Mouse (Mus musculus): ENCODE results near the gene Arhgap40.

The Arhgap40 gene

DNA sequence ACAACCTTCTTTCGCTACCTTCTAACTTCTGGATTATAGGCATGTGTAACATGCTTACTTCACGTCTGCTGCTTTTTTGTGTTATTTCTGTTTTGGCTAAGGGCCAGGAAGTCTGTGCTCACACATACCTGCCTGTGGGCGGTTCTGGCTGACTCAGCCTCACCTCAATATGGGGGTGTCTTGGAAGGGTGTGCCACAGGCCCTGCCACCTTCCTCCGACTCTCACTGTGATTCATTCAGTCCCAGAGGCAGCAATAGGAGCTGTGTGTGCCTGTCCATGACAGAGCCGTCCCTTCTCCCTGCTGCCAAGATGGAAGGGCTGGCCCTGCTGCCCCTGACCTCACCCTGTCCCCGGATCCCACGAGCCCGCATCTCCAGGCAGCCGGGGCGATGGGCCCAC is at the start of gene Arhgap40:
Arhgap40 (plus strand) TSS at position 269 of the 400 bp plus-strand sequence.
- Histone ChIP-seq H3K27me3 (ENCODE audit: control insufficient read depth, insufficient read depth, low read length, poor library complexity, severe bottlenecking) (no peaks in the 10 kb centered on the region), H3K36me3 (ENCODE audit: control insufficient read depth, insufficient read depth, low read length, poor library complexity, severe bottlenecking) (no peaks in the 10 kb centered on the region)
- no peak for DNase-seq (ENCODE audit: low read depth, low spot score)

GRCm38 (mm10) chr2:158474159-158474558 is 38.4 kb upstream of the Arhgap40 start:
- no peak for DNase-seq (ENCODE audit: low read depth, low spot score)
- Histone ChIP-seq H3K36me3 (ENCODE audit: control insufficient read depth, insufficient read depth, low read length, poor library complexity, severe bottlenecking) (peaks cover 27% of the 10 kb centered on the region), H3K27me3 (ENCODE audit: control insufficient read depth, insufficient read depth, low read length, poor library complexity, severe bottlenecking) (no peaks in the 10 kb centered on the region)

GRCm38 (mm10) chr2:158477640-158478039 is 35.0 kb upstream of the Arhgap40 start:
- no peak for DNase-seq (ENCODE audit: low read depth, low spot score)
- Histone ChIP-seq H3K27me3 (ENCODE audit: control insufficient read depth, insufficient read depth, low read length, poor library complexity, severe bottlenecking) (no peaks in the 10 kb centered on the region), H3K36me3 (ENCODE audit: control insufficient read depth, insufficient read depth, low read length, poor library complexity, severe bottlenecking) (peaks cover 24% of the 10 kb centered on the region)

DNA sequence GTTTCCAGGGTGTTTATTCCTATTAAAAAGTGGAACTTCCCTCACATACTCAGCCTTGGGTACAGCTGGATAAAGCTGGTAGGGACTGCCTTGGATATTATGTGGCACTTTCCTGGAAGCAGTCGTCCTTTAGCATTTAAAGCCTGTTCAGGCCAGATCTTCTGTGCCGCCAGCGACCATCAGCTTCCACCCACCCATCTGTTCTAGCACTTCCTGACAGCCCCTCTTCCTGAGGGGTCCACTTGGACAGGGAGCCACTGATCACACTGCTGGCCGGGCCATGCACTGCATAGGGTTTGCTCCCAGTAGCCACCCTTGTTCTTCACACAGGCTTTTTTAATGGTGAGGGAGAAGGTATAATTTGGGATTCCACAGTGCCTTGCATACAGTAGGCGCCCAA is 14.1 kb upstream of the Arhgap40 start:
- H3K36me3 ChIP-seq (ENCODE audit: control insufficient read depth, insufficient read depth, low read length, poor library complexity, severe bottlenecking), result peaks cover 13% of the 10 kb centered on the region; the same call in 1 of the 2 replicates
- H3K27me3 ChIP-seq (ENCODE audit: control insufficient read depth, insufficient read depth, low read length, poor library complexity, severe bottlenecking), result no peaks in the 10 kb centered on the region
- DNase-seq (ENCODE audit: low read depth, low spot score), result no peak

DNA sequence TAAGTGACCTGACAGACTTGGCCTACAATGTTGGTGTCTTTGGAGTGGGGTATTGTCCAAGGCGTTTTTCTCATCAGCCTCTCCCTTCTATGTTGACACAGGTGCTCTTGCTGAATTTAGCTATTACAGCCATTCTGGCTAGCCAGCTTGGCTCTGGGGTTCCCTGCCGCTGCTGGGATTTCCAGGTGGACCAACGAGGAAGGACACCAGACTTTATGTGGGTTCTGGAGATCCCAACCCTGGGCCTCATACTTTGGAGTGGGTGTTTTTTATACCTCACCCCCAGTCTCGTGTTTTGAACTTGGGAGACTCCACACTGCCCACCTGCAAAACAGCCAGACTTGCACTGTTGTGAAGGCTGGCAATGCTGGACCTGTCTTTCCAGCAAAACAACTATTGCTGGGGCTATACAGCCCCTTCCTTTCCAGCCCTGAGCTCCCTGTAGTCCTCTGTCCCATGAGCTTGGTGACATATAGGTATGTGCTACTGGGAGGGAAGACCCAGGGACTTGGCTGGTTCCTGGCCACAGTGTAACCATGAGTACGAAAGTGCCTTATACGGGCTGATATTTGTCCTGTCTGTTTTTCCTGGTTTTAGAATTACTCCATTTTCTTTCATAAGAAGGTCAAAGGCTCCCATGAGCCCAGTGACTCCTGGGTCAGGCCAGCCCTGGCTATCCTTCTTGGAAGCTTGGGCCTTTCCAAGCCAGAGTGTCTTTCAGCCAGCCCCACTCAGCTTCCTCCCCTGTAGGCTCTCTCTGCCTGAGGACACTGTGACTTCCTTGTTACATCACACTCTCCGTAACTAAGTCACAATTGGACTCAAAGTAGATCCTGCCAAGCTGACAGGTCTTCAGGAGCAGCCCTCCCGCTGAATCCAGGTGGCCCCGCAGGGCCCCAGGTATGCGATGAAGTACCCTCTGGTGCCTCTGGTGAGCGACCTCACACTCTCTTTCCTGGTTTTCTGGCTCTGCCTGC is 10.5 kb upstream of the Arhgap40 start, which contains the start of gene Adig:
Adig (plus strand) TSS at position 777 of the 977 bp plus-strand sequence.
- Histone ChIP-seq H3K36me3 (ENCODE audit: control insufficient read depth, insufficient read depth, low read length, poor library complexity, severe bottlenecking) (peaks cover 4% of the 10 kb centered on the region; the same call in 1 of the 2 replicates), H3K27me3 (ENCODE audit: control insufficient read depth, insufficient read depth, low read length, poor library complexity, severe bottlenecking) (no peaks in the 10 kb centered on the region)
- no peak for DNase-seq (ENCODE audit: low read depth, low spot score)

GRCm38 (mm10) chr2:158503226-158503625 is 9.4 kb upstream of the Arhgap40 start:
- Histone ChIP-seq H3K36me3 (ENCODE audit: control insufficient read depth, insufficient read depth, low read length, poor library complexity, severe bottlenecking) (peaks cover 4% of the 10 kb centered on the region; the same call in 1 of the 2 replicates), H3K27me3 (ENCODE audit: control insufficient read depth, insufficient read depth, low read length, poor library complexity, severe bottlenecking) (no peaks in the 10 kb centered on the region)
- DNase-seq (ENCODE audit: low read depth, low spot score), result no peak

- no peak for DNase-seq (ENCODE audit: low read depth, low spot score)
- Histone ChIP-seq H3K36me3 (ENCODE audit: control insufficient read depth, insufficient read depth, low read length, poor library complexity, severe bottlenecking) (peaks cover 4% of the 10 kb centered on the region; the same call in 1 of the 2 replicates), H3K27me3 (ENCODE audit: control insufficient read depth, insufficient read depth, low read length, poor library complexity, severe bottlenecking) (no peaks in the 10 kb centered on the region)
These were observed 8.9 kb upstream of the Arhgap40 start for GRCm38 (mm10) chr2:158503671-158504070.

GRCm38 (mm10) chr2:158506475-158506874 is 6.1 kb upstream of the Arhgap40 start:
- Histone ChIP-seq H3K36me3 (ENCODE audit: control insufficient read depth, insufficient read depth, low read length, poor library complexity, severe bottlenecking) (no peaks in the 10 kb centered on the region), H3K27me3 (ENCODE audit: control insufficient read depth, insufficient read depth, low read length, poor library complexity, severe bottlenecking) (no peaks in the 10 kb centered on the region)
- no peak for DNase-seq (ENCODE audit: low read depth, low spot score)

- H3K36me3 ChIP-seq (ENCODE audit: control insufficient read depth, insufficient read depth, low read length, poor library complexity, severe bottlenecking), result no peaks in the 10 kb centered on the region
- no peak for DNase-seq (ENCODE audit: low read depth, low spot score)
- H3K27me3 ChIP-seq (ENCODE audit: control insufficient read depth, insufficient read depth, low read length, poor library complexity, severe bottlenecking), result no peaks in the 10 kb centered on the region
These were observed 5.5 kb upstream of the Arhgap40 start for GRCm38 (mm10) chr2:158507046-158507445.

GRCm38 (mm10) chr2:158510665-158511064 is 1.9 kb upstream of the Arhgap40 start:
- no peak for DNase-seq (ENCODE audit: low read depth, low spot score)
- no peaks in the 10 kb centered on the region for H3K36me3 ChIP-seq (ENCODE audit: control insufficient read depth, insufficient read depth, low read length, poor library complexity, severe bottlenecking)

GRCm38 (mm10) chr2:158513821-158514336 is 1.3 kb downstream of the Arhgap40 start:
- no peaks in the 10 kb centered on the region for H3K27me3 ChIP-seq (ENCODE audit: control insufficient read depth, insufficient read depth, low read length, poor library complexity, severe bottlenecking)
- DNase-seq (ENCODE audit: low read depth, low spot score), result no peak
- H3K36me3 ChIP-seq (ENCODE audit: control insufficient read depth, insufficient read depth, low read length, poor library complexity, severe bottlenecking), result no peaks in the 10 kb centered on the region

More at GRCm38 (mm10) chr2:158510665-158511064, 1.9 kb upstream of the Arhgap40 start:
- no peaks in the 10 kb centered on the region for H3K27me3 ChIP-seq (ENCODE audit: control insufficient read depth, insufficient read depth, low read length, poor library complexity, severe bottlenecking)

DNA sequence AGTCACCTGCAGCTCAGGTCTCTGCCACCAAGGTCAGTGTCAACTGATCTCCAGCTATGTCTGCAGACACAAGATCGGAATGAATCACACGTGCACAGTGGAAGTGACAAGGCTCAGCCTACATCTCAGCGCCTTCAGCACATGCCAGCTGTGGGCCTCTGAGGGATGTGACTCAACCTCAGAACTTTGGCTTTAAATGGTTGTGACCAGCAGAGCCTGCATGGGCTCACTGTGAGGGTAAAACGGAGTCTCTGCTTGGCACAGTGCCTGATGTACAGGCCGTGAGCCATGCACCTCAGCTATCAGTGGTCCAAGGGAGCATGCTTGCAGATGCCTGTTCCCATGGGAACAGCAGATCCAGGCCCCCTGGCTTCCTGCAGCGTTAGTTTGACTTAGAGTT is 6.0 kb downstream of the Arhgap40 start:
- no peak for DNase-seq (ENCODE audit: low read depth, low spot score)
- Histone ChIP-seq H3K27me3 (ENCODE audit: control insufficient read depth, insufficient read depth, low read length, poor library complexity, severe bottlenecking) (no peaks in the 10 kb centered on the region; the same call in 1 of the 2 replicates), H3K36me3 (ENCODE audit: control insufficient read depth, insufficient read depth, low read length, poor library complexity, severe bottlenecking) (no peaks in the 10 kb centered on the region)

- H3K27me3 ChIP-seq (ENCODE audit: control insufficient read depth, insufficient read depth, low read length, poor library complexity, severe bottlenecking), result no peaks in the 10 kb centered on the region; the same call in 1 of the 2 replicates
- no peaks in the 10 kb centered on the region for H3K36me3 ChIP-seq (ENCODE audit: control insufficient read depth, insufficient read depth, low read length, poor library complexity, severe bottlenecking)
- DNase-seq (ENCODE audit: low read depth, low spot score), result no peak
These were observed 6.5 kb downstream of the Arhgap40 start for GRCm38 (mm10) chr2:158519071-158519470.

DNA sequence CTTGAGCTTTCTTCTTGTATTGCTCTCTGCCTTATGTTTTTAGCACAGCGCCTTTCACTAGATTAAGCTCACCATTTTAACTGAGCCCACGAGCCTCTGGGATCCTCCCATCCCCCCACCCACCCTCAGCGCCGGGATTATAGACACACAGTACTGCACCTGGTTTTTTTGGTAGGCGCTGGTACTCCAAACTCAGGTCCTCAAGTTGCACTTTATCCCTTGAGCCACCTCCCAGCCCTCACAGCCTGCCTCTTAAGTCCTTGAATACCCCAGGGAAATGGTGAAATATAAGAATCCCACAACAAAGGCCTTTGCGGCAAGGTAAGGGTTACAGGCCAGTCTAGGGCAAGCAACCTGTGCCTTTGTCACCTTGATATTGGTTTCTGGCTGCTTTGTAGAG is 7.2 kb downstream of the Arhgap40 start:
- DNase-seq (ENCODE audit: low read depth, low spot score), result no peak
- H3K27me3 ChIP-seq (ENCODE audit: control insufficient read depth, insufficient read depth, low read length, poor library complexity, severe bottlenecking), result no peaks in the 10 kb centered on the region; the same call in 1 of the 2 replicates
- H3K36me3 ChIP-seq (ENCODE audit: control insufficient read depth, insufficient read depth, low read length, poor library complexity, severe bottlenecking), result no peaks in the 10 kb centered on the region

DNA sequence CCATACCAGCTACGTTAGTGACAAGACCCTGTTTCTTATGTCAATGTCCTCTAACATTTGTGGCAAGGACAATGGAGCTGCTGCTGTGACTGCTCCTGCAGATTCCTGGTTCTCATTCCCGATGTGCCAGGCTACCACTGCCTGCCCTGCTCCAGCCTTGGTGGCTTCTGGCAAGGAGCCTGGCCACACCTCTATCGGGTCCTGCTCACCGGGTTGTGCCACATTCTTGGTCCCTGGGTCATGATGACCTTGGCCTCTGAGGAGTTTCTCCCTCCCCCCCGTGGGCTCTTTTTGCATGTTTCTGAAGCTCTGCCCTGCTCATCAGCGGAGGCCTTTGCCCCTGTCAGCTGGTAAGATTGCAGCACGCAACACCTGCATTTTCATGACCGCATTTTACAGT is 10.5 kb downstream of the Arhgap40 start:
- no peaks in the 10 kb centered on the region for H3K36me3 ChIP-seq (ENCODE audit: control insufficient read depth, insufficient read depth, low read length, poor library complexity, severe bottlenecking)
- no peaks in the 10 kb centered on the region; the same call in 1 of the 2 replicates for H3K27me3 ChIP-seq (ENCODE audit: control insufficient read depth, insufficient read depth, low read length, poor library complexity, severe bottlenecking)
- DNase-seq (ENCODE audit: low read depth, low spot score), result no peak

Data from splenic B cell, adult 2 months (primary cell).